Mouse (Mus musculus): ENCODE measurements around the gene Ccnq. TPM values are rescaled to one million over a fixed set of nuclear protein-coding genes. Genes with fewer than 3 reads are reported as not detected.

Ccnq gene
- 10 to 100 TPM; 12.5 to 15.4 TPM for total RNA-seq (2023)

DNA sequence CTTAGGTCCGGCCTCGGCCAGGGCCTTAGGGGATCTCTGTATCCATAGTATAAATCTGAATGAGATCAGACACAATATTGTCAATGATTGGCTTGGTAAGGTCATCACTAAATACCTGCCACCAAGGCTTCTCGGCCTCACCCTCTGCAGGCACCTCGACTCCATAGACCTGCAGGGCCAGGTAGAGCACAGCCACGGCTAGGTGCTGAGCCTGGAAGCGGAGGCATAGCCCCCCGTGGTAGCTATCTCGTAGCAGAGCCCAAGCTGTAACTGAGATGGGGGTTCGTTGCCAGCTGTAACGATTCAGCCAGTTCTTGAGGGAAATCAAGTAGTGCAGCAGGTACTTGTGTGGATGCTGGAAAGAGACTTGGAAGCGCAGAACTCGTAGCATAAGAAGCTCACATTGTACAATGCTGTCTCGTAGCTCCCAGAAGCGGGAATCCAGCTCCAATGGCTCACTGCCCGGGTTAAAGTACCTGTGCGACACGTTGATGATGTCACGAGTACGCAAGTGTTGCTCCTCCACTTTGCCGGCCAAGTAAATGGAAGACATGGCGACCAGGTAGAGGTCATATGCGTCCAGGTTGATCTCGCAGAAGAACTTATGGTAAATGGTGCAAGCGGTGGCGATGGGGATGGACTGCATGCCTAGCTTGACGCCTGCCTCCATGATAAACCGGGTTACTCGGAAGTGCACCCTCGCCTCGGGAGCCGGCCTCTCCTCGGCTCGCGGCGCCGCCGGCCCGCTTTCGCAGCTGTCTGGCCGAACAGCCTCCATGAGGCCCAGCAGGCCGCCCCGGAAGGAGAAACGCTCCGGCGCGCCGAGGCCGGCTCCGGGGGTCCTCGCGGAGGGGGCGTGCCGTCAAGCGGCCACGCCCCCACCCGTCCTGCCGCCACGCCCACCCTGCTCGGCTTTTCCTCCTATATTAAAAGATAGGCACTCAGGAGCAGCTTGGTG is at the start of gene Ccnq:
Ccnq (minus strand) TSS at position 845 of the 958 bp plus-strand sequence.

Other genes with a start within 250 kb of the Ccnq start
- not detected for gene Sebox, start 248.3 kb downstream of the Ccnq start, total RNA-seq (2023)
- 10 to 100 TPM; 37.6 to 40.0 TPM for gene Tmem199, start 239.6 kb downstream of the Ccnq start, total RNA-seq (2023)
- gene Poldip2, start 239.5 kb downstream of the Ccnq start, total RNA-seq (2023) = 10 to 100 TPM; 41.5 to 53.0 TPM
- 10 to 100 TPM; 16.6 to 19.0 TPM for gene Tnfaip1, start 215.4 kb downstream of the Ccnq start, total RNA-seq (2023)
- 10 to 100 TPM; 32.9 to 33.5 TPM for gene Ift20, start 215.4 kb downstream of the Ccnq start, total RNA-seq (2023)
- 1 to 10 TPM; 5.5 to 6.2 TPM for gene Tmem97, start 201.0 kb downstream of the Ccnq start, total RNA-seq (2023)
- gene Nlk, start 54.4 kb downstream of the Ccnq start, total RNA-seq (2023) = 10 to 100 TPM; 24.4 to 25.4 TPM
- 1 to 10 TPM; 4.1 to 9.1 TPM for gene Lyrm9, start 74.9 kb upstream of the Ccnq start, total RNA-seq (2023)
- gene Nos2, start 169.1 kb upstream of the Ccnq start, total RNA-seq (2023) = not detected
- 100 to 1,000 TPM; 120 to 141 TPM for gene Lgals9, start 233.2 kb upstream of the Ccnq start, total RNA-seq (2023)

All from B cell, adult 67 days (primary cell).